Mouse (Mus musculus) spleen, adult 2 months (tissue): ENCODE results near the gene Tmem116.

Experiments used
- CTCF ChIP-seq: fragments of 200-500 bp; IDR thresholded peaks from 2 replicates; pipeline ENCODE4 v1.5.1; 2011; ENCODE audit warnings: mild to moderate bottlenecking, inconsistent platforms; ENCODE audit not compliant: insufficient read depth, insufficient read length, insufficient replicate concordance; ENCODE audit errors: extremely low read depth
- POLR2A ChIP-seq: fragments of 200-500 bp; IDR thresholded peaks from 2 replicates; pipeline ENCODE4 v1.6.1; 2011; ENCODE audit warnings: low read depth, low read length, inconsistent platforms

- TF ChIP-seq POLR2A (no peak), CTCF (no peak)
Measured at GRCm38 (mm10) chr5:121526961-121527360, 75.3 kb downstream of the Tmem116 start.
